Mouse (Mus musculus) urinary bladder, postnatal 25 days (tissue): ENCODE results near the gene Ssu2.

Experiments used
- DNase-seq: peaks from one replicate; pipeline ENCODE4 v3.0.0; 2022; ENCODE audit warnings: low spot score

Ssu2 gene

DNA sequence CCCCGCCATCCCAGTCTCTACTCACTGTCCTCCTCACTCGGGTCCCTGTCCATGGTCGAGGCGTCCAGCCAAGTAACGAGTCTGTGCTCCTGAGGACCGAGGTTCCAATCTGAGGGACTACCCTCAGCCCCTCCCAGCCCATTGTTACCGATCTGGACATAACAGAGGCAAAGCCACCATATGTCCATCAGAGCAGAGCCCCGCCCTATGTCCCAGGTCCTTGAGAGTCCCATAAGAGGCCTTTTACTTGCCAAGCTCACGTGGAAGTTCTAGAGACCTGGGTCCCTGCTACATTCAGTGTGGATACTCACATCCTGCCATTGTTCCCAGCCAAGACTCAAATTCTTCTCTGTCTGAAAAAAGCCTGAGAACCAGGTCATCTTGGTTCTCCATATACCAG, at the start of gene Ssu2:
Ssu2 (minus strand) TSS at position 77 of the 400 bp plus-strand sequence.
- no peak for DNase-seq

DNA sequence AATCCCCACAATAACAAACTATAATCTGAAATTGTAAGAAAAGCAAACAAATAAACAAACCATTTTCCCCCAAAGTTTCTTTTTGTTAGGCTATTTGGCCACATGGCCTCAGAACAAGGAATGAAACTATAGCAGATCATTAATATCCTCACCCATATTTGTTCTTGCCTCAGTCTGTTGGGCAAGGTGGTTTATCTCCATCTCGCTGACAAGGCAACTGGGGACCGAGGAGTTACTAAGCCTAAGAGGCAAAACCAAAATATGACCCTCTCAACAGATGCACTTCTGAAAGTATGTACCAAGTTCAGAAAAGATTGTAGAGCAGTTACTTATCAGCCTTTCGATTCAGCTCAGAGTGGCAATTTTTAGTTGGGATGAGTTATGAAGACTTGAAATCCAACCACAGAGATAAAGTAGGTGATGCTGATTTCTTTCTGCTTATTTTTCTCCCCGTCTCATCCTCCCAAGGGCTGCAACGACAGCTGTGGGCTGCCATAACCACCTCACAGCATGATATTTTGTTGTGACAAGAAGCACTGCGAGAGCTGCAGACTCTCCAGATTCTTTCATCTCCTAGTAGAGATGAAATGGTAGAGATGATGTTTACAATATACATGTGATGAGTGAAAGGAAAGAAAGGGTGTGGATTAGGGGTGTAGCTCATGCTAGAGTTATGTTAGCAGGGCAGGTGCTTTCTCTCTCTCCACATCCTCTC, 38.4 kb upstream of the Ssu2 start:
- no peak for DNase-seq

GRCm38 (mm10) chr6:112423746-112424501, 36.1 kb upstream of the Ssu2 start:
- DNase-seq = no peak

- no peak for DNase-seq
Observed at GRCm38 (mm10) chr6:112420883-112421282, 33.1 kb upstream of the Ssu2 start.

DNA sequence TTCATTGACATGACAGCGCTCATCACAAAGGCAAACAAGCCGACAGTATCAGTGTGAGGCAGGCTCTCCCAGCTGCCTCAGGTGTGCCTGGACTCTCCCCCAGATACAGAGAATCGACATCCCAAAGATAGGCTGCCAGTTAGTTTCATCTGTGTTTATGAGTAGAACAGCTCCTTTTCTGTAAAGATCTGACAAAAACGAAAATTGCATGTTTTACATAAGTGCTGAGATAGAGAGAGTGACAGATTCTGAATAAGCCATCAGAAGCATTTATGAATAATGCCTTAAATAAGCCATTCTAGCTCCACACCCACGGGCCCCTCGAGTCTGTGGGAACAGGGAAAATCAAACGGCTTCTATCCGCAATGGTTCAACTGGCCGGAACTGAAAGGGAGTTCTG, 31.5 kb upstream of the Ssu2 start:
- no peak for DNase-seq

DNA sequence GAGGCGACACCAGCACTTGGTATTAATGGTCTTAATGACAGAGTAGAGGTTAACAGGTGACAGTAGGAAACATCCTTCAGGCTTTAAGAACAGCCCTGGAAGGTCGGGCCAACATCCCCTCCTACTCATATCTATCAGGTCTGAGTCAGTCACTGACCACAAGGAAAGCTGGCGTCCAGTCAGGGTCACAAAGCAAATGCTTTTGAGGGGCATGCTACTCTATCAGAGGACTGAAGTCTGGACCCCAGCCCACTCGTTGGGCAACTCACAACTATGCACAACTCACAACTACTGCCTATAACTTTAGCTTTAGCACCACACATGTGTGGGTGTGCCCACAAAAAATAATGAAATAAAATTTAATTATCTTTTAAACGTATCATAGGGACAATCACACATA, 16.3 kb upstream of the Ssu2 start:
- DNase-seq = no peak

- DNase-seq = no peak
Observed at GRCm38 (mm10) chr6:112401953-112402683, 14.3 kb upstream of the Ssu2 start.

DNA sequence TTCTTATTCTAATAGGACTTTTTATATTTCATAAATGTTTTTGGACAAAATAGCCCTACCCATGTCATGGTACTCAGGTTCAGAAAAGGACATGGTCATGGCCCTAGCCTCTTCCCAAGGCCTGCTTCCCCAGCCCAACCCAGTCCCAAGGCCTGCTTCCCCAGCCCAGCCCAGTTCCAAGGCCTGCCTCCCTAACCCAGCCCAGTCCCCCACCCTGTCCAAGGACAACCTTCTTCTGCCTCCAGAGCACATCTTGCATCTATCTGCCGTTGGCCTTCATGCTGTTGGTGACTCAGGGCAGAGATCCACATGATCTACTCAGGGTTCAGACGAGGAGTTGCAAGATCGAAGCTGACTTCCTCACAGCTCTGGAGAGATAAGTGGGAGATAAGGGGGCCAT, 9.5 kb upstream of the Ssu2 start:
- DNase-seq = no peak

DNA sequence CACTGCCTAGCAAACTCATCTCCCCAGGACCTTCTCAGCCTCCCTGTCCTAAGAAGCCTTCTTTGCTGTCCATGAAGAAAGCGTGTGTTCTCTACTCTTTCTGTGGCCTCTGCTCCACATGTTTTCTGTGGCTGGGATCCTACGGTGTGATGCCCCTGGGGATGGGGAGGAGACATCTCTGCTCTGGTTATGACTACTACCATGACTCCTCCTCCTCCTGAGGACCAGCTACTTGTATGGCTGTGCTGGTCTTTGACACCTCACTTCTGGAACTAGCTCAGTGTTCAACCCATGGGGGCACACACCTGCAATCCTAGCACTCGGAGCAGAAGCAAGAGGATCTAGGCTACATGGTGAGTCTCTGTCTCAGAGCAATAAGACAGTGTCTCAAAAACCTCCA, 8.5 kb upstream of the Ssu2 start:
- no peak for DNase-seq

GRCm38 (mm10) chr6:112388385-112388784, 562 bp upstream of the Ssu2 start:
- no peak for DNase-seq

DNA sequence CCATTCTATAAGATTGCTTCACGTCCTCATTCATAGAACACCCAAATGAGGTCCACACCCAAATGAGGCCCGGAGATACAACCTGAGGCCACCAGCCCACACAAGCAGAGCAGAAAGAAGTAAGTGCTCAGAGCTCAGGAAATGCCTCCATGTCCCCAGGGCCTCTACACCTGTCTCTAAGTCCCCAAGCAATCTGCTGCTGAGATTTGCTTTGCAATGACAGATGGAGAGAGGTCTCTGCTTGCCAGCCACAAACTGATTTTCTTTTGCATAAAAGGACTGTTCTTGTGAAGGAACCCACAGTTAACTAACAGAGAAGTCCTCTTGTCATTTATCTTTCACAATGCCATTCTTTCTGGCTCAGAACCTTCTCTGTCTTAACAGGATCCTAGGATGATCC, 1.6 kb downstream of the Ssu2 start:
- DNase-seq = no peak

DNA sequence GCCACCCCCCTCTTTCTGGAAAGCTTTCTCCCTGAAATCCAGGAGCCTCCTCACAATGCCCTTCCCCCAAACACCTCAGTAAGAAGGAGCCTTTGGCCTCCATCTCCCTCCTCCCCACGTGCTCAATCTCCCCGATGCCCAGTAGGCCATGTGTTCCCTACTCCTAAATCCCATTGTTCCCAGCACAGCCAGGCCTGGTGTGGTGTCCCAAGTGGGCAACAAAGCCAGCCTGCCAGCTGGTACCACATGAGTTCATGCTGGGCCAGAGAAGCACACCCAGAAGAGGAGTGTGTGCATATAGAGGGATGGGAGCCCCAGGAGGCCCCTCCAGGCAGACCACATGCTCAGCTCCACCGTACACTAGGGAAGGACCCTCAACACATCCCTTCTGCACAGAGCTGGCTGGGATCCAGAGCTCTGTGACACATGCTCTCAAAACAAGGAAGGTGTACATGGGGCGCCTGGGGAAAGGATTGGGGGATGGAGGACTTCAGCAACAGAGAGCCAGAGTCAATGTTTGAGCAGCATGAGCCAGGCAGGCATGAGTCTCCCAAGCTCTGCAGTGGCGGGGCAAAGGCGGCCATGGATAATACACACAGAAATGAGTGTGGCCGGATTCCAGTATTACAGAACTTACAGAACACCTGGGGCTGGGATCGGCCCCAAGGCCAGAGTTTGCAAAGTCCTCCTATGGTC, 4.7 kb downstream of the Ssu2 start:
- no peak for DNase-seq

DNA sequence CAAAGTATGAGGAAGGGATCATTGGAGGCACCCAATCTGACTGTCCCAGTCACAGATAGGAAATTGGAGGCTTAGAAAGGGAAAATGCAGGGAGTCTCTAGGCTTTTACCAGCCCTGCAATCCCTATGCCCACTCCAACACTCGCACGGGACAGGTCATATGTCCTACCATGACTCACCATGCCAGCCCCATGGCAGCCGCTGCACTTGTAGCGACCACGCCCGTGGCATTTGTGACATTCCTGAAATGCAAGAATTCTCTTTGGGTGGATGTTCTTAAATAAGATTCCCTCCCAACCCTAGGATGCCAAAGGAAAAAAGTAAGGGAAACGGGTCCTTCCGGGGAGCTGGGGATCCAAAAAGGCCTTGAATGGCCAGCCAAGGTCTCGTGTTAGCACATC, 8.8 kb downstream of the Ssu2 start:
- no peak for DNase-seq

GRCm38 (mm10) chr6:112375661-112376392, 12.0 kb downstream of the Ssu2 start:
- DNase-seq = no peak

DNA sequence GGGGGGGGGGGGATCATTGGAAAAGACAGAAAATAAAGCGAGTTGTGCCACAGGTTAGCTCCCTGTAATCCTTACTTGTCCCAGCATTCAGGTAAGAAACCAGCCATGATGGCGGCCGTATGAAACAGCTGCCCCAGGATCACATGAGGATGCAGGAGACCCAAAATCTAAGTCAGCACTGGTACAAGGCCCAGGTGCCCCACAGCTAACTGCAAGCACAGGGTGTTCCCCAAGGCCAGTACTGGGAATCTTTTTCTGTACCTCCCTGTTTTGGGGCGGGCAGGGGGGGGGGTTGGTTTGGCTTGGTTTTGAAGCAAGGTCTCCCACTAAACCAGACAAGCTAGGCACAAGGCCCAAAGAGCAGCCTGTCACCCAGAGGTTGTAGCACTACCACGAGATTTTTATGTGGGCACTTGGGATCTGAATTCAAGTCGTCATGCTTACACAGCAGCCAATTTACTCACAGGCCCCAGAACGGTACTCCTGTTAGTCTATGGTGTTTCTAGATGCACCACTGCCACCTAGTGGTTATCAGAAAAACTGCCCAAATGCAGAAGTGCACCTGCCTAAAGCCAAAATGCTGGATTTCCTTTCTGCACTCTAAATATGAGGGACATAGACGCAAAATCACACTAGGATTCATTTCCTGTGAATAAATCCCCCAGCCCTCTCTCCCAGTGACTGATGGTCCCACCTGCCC, 13.8 kb downstream of the Ssu2 start:
- DNase-seq = peak; percentile 35

GRCm38 (mm10) chr6:112365294-112365693, 22.5 kb downstream of the Ssu2 start:
- no peak for DNase-seq

GRCm38 (mm10) chr6:112364581-112364980, 23.2 kb downstream of the Ssu2 start:
- peak; percentile 23 for DNase-seq

DNA sequence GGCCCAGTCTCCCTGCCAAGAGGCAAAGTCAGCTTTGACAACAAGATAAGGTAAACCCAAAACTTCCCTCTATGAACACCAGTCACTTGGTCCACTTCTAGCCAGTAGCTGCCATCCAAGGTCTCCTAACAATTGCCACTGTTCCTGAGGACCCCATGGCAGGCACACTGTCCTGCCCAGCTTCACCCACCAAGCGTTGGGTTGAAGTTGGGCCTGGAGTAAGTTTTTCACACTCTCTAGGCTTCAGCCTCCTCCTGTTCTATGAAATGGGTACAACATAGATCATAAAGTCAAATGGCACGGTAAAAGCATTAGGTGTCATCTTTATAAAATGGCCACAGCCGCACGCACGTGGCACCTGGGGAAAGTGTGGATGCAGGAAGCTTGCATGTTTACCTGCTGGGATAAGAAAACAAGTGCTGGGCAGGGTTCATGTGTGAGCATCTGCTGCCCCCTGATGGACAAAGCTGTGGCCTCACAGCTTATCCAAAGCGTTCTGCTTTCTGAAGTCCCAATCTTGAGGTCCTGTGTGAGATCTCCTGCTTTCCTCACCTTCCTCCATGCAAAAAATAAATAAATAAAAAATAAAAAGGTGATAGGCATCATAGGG, 25.4 kb downstream of the Ssu2 start:
- DNase-seq = peak; percentile 75

GRCm38 (mm10) chr6:112360676-112361075, 27.1 kb downstream of the Ssu2 start:
- DNase-seq = no peak

- DNase-seq = no peak
Observed at GRCm38 (mm10) chr6:112359341-112359740, 28.5 kb downstream of the Ssu2 start.

- DNase-seq = no peak
Observed at GRCm38 (mm10) chr6:112350452-112350851, 37.4 kb downstream of the Ssu2 start.
